ENCODE assay signal across 11 mouse cellular contexts in genomic region chr14:31397791-31398595, GRCm38 (mm10). TPM values are rescaled to one million over a fixed set of nuclear protein-coding genes. Genes with fewer than 3 reads are reported as not detected.
A peak's percentile ranks its signal among the peaks of the same experiment; 100 is the strongest.
DNase-seq lines count a peak whose midpoint lies in the region; ATAC-seq and TF ChIP-seq lines count a peak whose summit lies in the region.
"Had no signal": no experiment of that assay in that cellular context is flagged by ENCODE, and none has a peak within 500 bp of the region (broad histone marks: within the 10 kb centered on the region; RNA-seq: fewer than 3 reads in every experiment).

No protein-coding gene starts in this region.

- no peak overlapping the region for H3K4me2 ChIP-seq in heart, embryonic 12.5 days
- H3K4me2 ChIP-seq in forebrain, postnatal 0 days (ENCODE audit: low read depth), result no peak overlapping the region
- H3K4me2 ChIP-seq: embryonic facial prominence, embryonic 15.5 days; hindbrain, embryonic 13.5 days; limb, embryonic 15.5 days had no signal

- no peak for TF ChIP-seq CTCF in layer of hippocampus, adult 2 months (conservative IDR thresholded peaks at IDR 0.05)
- no peak for TF ChIP-seq CTCF in Patski (IDR thresholded peaks at IDR 0.05)
- no peak for TF ChIP-seq CTCF in forebrain, postnatal 0 days (IDR thresholded peaks at IDR 0.05; ENCODE audit: low read depth)

- peaks cover 72% of the 10 kb centered on the region for H3K4me1 ChIP-seq in heart, embryonic 12.5 days (replicated peaks)
- no peaks in the 10 kb centered on the region for H3K4me1 ChIP-seq in forebrain, postnatal 0 days (ENCODE audit: insufficient read depth)

- no peak overlapping the region for H3K4me3 ChIP-seq in layer of hippocampus, adult 2 months
- H3K4me3 ChIP-seq in heart, embryonic 12.5 days, result no peak overlapping the region
- no peak overlapping the region for H3K4me3 ChIP-seq in forebrain, postnatal 0 days (ENCODE audit: low read depth, low read length)
- H3K4me3 ChIP-seq: embryonic facial prominence, embryonic 15.5 days; hindbrain, embryonic 13.5 days; limb, embryonic 15.5 days had no signal

- in situ Hi-C loops in Patski (cut with MboI; ENCODE audit: low pct_unique_long_range_greater_than_20kb), result no loop called here

- H3K9ac ChIP-seq in heart, embryonic 12.5 days, result no peak overlapping the region
- no peak overlapping the region for H3K9ac ChIP-seq in forebrain, postnatal 0 days
- H3K9ac ChIP-seq: embryonic facial prominence, embryonic 15.5 days; hindbrain, embryonic 13.5 days; limb, embryonic 15.5 days had no signal

- POLR2A ChIA-PET in Patski (lab: Charles Lee), result no interaction called here

- no peaks in the 10 kb centered on the region for H3K27me3 ChIP-seq in Patski
- H3K27me3 ChIP-seq in heart, embryonic 12.5 days (replicated peaks), result no peaks in the 10 kb centered on the region
- H3K27me3 ChIP-seq in forebrain, postnatal 0 days (ENCODE audit: insufficient read depth, low read length), result no peaks in the 10 kb centered on the region
- H3K27me3 ChIP-seq: embryonic facial prominence, embryonic 15.5 days; hindbrain, embryonic 13.5 days; limb, embryonic 15.5 days had no signal

- ATAC-seq in Patski, result peak; percentile 35
- ATAC-seq in heart, embryonic 12.5 days (ENCODE audit: insufficient number of reproducible peaks, low FRiP score), result no peak
- ATAC-seq in forebrain, postnatal 0 days, result no peak

- CTCF ChIA-PET in Patski (lab: Charles Lee), result interaction anchor here (1.4 to 2.2 kb wide), 3 partner anchors 9 to 14 kb away, joined by 4 to 5 read pairs (median 4); no protein-coding TSS in a partner anchor

- H3K36me3 ChIP-seq in heart, embryonic 12.5 days, result 0 out of 2 replicates have a peak, but pooled peaks cover 6% of the 10 kb centered on the region
- H3K36me3 ChIP-seq in forebrain, postnatal 0 days (ENCODE audit: insufficient read depth), result peaks cover 22% of the 10 kb centered on the region; the same call in 1 of the 2 replicates
- H3K36me3 ChIP-seq: embryonic facial prominence, embryonic 15.5 days had no signal

- peaks cover 8% of the 10 kb centered on the region for H3K9me3 ChIP-seq in heart, embryonic 12.5 days (replicated peaks)
- no peaks in the 10 kb centered on the region for H3K9me3 ChIP-seq in forebrain, postnatal 0 days (ENCODE audit: low read length)
- H3K9me3 ChIP-seq: embryonic facial prominence, embryonic 15.5 days; hindbrain, embryonic 13.5 days; limb, embryonic 15.5 days had no signal

- no peak for DNase-seq in layer of hippocampus, adult 2 months (ENCODE audit: low spot score in 2 of 2)
- DNase-seq in layer of hippocampus, adult 11-12 months (ENCODE audit: low spot score), result no peak
- peak; percentile 47 for DNase-seq in Patski (ENCODE audit: low read depth, low spot score)
- peak; percentile 82 to 93 for DNase-seq in kidney, postnatal 25 days
- no peak for DNase-seq in forebrain, postnatal 0 days
- DNase-seq in embryo, embryonic 9.5 days (ENCODE audit: extremely low spot score), result no peak
- DNase-seq in spleen, adult 12 weeks (ENCODE audit: low spot score), result no peak

- WGBS in heart, embryonic 12.5 days, result 74% methylated on average over 9 of the region's 9 CpGs
- WGBS in forebrain, postnatal 0 days, result 81% methylated on average over 9 of the region's 9 CpGs

- peak overlapping the region; percentile 96 for H3K27ac ChIP-seq in layer of hippocampus, adult 2 months
- peak overlapping the region; percentile 33 for H3K27ac ChIP-seq in heart, embryonic 12.5 days (ENCODE audit: poor library complexity, severe bottlenecking)
- H3K27ac ChIP-seq in forebrain, postnatal 0 days (ENCODE audit: low read depth, low read length), result no peak overlapping the region
- H3K27ac ChIP-seq: embryonic facial prominence, embryonic 15.5 days; limb, embryonic 15.5 days had no signal

RNA-seq across cellular contexts. Expression of gene Sh3bp5, which starts 37.9 kb away (rescaled TPM):
- 100 to 1,000 TPM; 147 to 158 TPM for total RNA-seq in layer of hippocampus, adult 2 months (2021)
- polyA plus RNA-seq in Patski (2021), result 11.3 TPM
- 29.9 and 30.2 TPM in 2 replicates for polyA plus RNA-seq in heart, embryonic 12.5 days (2016; fragmentation: Nextera tagmentation; extraction: Ambion mirVana)
- 58.2 and 67.9 TPM in 2 replicates for total RNA-seq in forebrain, postnatal 0 days (2014; rRNA removed)
- 132 and 165 TPM in 2 replicates for polyA plus RNA-seq in forebrain, postnatal 0 days (2015; fragmentation: Nextera tagmentation; extraction: Ambion mirVana)

Comparison
In these comparisons a context has a peak if more than half of its experiments do, and no peak if none do; other contexts are left out.
1. DNase-seq: peak in Patski (single experiment) and kidney, postnatal 25 days (2 of 2); none in layer of hippocampus, adult 2 months (0 of 2), layer of hippocampus, adult 11-12 months (single experiment), forebrain, postnatal 0 days (single experiment), embryo, embryonic 9.5 days (single experiment) and spleen, adult 12 weeks (single experiment).